Mouse (Mus musculus) frontal cortex, adult 2 months (tissue): Measurements from ENCODE around the gene Sema6c. TPM values are rescaled to one million over a fixed set of nuclear protein-coding genes. Genes with fewer than 3 reads are reported as not detected.
A peak's percentile ranks its signal among the peaks of the same experiment; 100 is the strongest.

Source experiments
- DNase-seq, 2 experiments: peaks; one replicate each; pipeline ENCODE4 v3.0.0; 2022; ENCODE audit warnings: low spot score in 1 of 2; ENCODE audit errors: extremely low spot score in 1 of 2
- polyA plus RNA-seq: library from polyadenylated mRNA; depleted of rRNA; stranded (reverse); fragments of >200 nt; gene quantifications from 2 replicates; pipeline ENCODE4 v1.2.3, GENCODE M21; 2012

The Sema6c gene
- polyA plus RNA-seq, 1 experiment = 34.6 TPM

DNA sequence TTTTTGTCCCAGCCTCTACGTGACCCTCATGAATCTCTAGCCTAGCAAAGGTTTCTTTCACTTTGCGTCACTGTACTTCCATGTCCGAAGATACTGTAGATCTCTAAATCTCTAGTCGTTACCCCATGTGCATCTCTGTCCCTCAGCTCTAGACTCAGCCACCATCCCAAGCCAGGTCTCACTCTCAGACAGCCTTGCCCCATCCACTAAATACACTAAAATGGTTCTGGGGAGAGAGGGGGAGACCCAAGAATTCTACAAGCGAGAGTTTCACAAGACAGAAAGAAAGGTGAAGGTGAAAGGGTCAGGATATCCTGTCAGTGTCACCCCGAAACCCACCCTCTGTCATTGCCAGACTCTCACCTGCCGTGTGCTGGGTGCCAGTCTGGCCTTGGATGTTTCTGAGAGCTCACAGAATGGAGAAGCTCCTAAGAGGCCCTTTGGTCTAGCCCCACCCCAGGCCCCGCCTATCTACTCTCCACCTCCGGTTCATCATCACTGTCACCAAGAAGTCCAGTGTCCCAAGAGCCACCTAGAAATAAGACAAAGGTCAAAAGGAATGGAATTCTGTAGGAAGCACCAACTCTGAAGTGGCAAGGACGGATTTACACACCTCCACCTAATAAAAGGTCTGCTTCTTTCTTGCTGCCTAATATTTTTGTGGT lies 18.2 kb upstream of the Sema6c start, which contains the start of gene Tnfaip8l2:
TSS of gene Tnfaip8l2 (minus strand) at position 409 of the 665 bp plus-strand sequence.
- DNase-seq = peak in 1 of 2 experiments; percentile 22

DNA sequence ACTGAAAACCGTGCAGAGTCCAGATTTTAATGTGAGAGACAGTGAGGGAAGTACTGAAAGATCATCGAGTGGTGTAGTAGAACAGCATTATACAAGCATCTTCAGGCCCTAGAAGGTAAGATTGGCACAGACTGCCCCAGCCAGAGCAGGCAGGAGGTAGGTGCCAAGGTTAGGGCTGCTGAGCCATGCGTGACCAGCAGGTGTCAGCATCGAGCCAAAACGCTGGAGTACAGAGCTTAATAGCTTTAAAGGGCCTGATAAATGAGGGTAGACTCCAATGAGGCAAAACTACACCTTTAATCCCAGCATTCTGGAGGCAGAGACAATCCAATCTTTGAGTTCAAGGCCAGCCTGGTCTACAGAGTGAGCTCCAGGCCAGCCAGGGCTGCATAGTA lies 17.6 kb upstream of the Sema6c start:
- peak; percentile 58 to 94 for DNase-seq

DNA sequence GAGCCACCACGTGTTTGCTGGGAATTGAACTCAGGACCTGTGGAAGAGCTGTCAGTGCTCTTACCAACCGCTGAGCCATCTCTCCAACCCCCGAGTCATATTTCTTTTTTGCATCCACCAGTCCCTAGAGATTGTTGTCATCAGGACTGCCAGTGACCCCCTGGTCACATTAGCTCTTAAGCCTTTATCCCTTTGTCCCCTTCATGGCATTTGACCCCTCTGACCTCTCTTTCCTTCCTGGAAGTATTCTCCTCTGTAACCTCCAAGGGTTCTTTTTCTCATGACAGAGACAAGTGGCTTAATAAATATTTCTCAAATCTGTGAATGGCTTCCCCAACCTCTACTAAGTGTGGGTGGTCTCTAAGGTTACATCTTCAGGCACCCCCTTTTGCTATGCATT lies 12.3 kb upstream of the Sema6c start:
- DNase-seq = no peak

DNA sequence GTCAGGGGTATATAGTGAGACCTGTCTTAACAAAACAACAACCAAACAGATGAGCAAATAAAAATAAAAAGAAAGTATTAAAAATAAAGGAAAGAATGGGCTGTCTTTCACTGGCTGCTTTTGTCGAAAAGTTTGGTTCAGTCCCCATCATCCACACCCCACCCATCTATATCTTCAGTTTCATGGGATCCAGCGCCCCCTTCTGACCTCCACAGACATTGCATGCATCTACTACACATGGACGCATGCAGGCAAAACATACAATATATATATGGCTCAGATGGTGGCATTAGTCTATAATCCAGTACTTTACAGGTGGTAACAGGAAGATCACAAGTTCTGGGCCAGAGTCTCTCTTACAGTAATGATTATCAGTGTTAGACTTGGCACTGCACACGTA lies 6.4 kb upstream of the Sema6c start:
- DNase-seq = peak in 1 of 2 experiments; percentile 56

DNA sequence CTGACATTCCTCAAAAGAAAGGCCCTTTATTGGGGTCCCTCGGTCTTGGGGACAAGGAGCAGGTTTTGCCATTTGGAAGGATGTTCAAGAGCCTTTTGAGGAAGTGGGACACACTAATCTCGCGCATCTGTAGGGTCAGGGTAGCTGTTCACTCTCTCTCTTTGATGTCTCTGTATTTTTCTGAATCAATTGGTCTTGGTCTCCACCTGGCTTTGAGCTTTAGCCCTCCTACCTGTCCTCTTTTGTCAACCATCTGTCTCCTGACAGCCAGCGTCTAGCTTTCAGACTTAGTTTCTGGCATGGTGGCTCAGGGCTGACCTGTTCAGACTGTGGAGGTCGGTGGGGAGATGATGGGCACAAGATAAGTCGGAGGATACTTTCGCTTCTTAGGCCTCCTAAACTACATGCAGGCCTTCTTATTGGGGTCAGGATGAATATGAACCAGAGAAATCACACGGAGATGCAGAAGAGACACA lies 708 bp upstream of the Sema6c start:
- DNase-seq = no peak

DNA sequence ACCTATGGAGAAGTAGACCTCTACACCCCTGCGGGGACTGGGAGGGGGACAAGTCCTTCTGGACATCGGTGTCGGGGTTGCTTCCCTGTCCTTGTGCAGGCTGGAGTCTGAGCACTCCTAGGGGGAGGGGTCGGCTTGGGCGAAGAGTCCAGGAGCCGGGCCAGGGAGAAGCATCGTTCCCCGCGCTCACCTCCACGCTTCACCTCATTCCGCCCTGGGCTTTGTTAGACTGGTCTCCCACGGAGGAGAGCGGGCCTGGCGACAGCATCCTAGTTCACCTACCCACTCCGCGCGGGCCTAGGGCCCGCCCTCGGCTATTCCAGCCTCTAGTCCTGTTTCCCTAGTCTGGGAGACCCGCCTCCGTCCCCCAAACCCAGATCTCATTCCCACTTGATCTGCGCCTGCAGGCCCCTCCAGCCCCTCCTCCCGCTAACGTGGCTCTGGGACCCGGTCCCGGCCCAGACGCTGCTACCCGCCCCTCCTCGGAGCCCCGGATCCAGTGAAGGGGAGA lies 839 bp downstream of the Sema6c start:
- DNase-seq = no peak

DNA sequence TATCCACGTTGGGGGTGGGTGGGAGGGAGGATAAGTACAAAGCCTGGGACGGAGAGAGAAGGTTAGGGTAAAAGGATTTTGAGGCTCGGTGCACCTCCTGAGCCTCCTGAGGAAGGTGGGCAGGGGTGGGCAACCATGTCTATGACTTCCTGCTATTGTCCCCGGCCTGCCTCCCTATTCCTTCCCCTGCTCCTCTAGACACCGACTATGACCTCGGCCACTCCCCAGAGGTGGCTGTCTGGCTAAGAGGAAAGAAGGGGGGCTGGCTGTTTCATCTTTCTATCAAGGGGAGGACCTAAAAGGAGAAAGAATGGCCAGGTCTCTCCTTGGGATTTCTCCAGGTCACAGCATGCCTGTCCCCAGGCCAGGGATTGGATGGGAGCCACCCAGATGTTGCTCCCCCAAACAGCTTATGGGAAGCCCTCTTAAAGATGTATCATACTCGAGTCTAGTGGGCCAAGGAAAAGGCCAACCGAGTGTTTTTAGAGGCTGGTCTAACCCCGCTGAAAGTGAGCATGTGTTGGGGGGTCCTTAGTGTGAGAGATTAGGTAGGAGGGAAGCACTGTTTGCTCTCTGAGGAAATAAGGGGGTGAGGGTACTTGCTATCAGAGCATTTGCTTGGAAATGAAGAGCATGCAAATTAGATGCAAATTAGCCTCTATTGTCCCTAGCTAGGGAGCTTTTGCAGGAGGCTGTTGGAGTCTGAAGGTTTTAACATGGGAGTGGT lies 1.5 kb downstream of the Sema6c start:
- DNase-seq = no peak

DNA sequence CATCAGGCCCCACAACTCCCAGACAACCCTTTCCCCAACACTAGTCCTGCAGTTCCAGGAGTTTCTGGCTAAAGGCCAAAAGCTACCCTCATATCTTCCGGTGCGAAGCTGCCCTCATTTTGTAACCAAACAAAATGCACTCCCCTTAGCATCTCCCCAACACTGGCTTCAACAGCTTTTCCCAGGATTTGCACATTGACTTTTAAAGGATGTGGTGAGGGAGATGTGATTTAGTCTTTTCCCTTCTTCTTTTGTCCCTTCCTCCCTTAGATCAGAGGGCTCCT lies 2.0 kb downstream of the Sema6c start:
- DNase-seq = no peak

DNA sequence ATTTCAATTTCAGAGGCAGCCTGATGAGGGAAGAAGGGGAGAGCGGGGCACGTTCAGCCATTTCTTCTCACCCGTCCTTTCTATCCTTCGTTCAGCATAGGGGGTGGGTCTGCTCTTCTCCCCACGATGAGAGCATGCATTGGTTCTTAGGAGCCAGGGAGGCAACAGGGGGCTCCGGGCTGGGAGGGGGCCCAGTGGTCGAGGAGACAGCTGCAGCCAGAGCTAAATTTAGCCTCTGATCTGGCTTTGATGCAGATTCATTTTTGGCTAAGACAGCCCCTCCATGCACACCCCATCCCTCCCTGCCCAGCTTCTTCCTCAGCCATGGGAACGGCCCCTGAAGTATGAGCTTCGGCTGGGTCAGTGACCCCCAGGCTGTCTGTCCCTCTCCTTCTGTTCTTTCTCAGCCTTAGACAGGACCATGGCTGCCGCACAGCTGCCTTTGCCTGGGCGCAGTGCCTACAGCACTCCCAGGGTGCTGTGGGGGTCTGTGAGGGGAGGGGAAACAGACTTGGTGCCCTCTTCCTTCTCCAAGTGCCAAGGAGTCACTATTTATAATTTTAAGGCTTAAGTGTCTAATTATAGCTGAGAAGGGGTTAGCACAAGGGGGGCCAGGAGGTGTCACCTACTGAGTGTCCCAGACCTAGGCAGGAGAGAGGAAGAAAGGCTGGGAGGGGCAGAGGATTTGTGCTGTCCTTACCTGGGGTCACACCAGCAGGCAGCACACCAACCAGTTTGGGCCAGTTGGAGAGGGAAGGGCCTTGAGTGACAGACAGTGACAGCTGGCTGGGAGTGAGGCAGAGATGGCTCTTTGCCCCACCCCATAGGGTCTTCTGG lies 3.4 kb downstream of the Sema6c start:
- DNase-seq = no peak

DNA sequence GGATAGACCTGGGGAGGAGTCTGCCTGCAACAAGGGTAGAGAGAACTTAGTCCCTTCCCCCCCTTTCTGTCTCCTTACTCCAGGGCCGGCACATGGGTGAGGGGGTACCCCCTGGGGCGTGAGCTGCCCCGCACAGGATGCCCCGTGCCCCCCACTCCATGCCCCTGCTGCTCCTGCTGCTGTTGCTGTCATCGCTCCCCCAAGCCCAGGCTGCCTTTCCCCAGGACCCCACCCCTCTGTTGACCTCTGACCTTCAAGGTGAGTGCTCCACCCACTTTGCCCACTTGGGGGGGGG lies 3.9 kb downstream of the Sema6c start:
- DNase-seq = no peak

DNA sequence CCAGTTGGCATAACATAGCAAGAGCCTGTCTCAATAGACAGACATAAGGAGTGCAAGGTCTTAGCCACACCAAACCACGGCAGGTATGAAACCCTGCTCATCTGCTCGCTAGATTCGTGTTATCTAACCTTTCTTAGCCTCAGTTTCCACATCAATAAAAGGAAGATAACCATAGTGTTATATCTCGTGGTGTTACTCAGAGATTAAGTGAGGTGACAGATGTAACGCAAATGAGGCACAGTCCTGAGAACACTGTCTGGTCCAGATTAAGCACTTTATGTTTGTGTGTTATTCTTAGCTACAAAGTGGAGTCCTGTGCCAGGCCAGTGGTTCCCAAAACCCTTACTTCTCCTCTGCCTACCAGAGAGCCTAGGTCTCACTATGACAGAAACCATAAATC lies 4.6 kb downstream of the Sema6c start:
- DNase-seq = no peak

DNA sequence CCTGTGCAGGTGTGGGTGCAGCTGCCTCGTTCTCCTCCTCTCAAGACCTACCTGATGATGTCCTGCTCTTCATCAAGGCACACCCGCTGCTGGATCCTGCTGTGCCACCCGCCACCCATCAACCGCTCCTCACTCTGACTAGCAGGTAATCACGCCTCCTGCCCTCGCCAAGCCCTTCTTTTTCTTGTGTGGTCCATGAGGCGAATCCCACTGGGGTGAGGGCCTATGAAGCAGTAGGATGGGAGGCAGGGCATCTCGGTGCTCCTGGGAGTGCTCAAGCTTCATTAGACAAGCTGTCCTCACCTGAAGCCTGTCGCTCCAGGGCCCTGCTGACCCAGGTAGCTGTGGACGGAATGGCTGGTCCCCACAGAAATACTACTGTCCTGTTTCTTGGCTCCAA lies 9.7 kb downstream of the Sema6c start:
- DNase-seq = no peak

DNA sequence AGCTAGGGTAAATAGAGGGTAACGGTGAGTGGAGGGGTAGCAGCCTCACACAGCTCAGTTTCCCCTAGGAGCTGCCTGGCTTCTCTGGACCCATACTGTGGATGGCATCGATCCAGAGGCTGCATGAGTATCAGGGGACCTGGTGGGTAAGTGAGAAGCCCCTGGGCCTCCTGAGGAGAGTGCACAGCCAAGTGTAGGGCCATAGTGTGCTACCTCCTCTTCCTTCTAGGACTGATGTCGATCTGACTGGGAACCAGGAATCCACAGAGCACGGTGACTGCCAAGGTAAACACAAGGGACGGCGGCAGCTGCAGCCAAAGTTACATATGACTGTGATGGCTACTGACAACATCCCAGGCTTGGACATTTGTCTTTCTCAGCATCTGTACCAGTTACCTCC lies 10.8 kb downstream of the Sema6c start:
- DNase-seq = no peak

DNA sequence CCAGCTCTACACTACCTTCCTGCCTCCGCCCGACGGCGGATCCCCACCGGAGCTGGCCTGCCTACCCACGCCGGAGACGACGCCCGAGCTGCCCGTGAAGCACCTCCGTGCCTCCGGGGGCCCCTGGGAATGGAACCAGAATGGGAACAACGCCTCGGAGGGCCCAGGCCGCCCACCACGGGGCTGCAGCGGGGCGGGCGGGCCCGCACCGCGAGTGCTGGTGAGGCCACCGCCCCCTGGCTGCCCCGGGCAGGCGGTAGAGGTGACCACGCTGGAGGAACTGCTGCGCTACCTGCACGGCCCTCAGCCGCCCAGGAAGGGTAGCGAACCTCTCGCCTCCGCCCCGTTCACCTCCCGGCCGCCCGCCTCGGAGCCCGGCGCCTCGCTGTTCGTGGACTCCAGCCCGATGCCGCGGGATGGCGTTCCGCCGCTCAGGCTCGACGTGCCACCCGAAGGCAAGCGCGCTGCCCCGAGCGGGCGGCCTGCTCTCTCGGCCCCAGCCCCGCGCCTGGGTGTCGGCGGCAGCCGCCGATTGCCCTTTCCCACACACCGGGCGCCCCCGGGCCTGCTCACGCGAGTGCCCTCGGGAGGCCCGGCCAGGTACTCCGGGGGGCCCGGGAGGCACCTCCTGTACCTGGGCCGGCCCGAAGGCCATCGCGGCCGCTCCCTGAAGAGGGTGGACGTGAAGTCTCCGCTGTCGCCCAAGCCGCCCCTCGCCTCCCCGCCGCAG lies 12.4 kb downstream of the Sema6c start:
- no peak for DNase-seq

DNA sequence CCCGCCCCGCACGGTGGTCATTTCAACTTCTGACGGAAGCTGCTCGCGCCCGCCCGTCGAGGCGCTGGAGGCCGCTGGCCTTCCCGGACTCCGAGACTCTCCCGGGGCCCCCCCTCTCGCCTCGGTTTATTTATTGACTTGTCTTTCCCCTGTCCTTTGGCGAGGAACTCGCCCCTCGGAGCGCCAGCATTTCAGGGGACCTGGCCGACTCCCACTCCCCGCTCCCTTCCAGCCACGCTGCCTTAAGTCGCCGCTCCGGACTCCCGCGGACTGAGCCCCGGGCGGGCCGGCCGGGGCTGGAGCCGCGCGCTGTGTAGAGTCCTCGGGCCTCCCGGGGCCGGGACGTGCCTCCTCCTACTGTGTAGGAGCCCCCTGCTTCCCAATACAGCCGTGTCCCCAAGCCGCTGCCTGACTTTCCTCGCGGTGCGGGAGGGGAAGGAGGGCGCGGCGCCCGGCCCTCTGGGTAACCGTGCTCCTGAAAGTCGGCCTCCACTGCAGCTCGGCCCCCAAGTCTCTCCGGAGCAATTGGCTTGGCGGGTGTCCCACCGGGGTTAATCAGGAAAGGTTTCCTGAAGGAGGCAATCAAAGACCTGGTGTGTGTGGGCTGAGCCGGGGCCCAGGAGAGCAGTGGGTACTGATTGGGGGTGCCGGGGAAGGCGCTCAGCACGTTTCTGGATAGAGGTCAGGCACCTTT lies 13.1 kb downstream of the Sema6c start:
- DNase-seq = no peak

DNA sequence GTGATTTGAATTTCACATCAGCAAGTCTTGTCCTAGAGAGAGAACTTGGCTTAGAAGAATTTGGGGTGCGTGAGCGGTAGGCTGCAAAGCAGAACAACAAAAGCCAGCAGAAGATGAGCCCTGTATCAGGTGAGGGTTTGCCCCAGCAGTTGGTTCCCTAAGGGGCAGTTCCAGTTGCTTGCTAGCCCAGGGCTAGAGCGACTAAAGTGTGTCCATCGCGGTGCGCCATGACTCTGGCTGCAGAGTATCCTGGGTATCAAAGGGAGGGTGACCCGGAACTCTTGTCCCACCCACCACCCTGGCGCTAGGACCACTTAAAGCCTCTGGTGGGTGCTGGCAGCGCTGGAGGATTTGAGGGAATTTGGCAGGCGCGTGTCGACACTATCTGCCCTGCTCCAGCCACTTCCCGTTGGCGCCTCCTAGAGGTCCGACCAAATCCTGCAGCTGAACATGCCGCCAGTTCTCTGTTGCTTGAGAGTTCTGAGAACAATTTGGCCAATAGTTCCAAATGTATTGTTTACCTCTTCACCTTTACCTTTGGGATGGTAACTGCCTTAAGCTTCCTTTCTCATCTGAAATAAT lies 13.8 kb downstream of the Sema6c start:
- peak in 1 of 2 experiments; percentile 86 for DNase-seq

DNA sequence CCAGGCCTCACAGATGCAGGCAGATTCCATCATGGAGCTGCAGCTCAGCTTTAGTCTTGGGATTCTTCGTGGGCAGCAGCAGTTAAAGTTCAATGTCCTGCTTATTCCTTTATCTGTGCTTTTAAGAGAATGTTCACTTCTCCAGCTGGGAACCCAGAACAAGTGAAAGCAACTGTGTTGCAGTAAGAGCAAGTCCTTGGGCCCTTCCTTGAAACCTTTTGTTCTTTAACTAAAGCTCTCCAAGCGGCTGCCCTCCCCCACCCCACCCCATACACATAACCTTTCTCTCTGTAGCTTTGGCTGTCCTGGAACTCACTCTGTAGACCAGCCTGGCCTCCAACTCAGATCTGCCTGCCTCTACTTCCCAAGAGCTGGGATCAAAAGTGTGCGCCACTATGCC lies 16.2 kb downstream of the Sema6c start:
- DNase-seq = no peak

DNA sequence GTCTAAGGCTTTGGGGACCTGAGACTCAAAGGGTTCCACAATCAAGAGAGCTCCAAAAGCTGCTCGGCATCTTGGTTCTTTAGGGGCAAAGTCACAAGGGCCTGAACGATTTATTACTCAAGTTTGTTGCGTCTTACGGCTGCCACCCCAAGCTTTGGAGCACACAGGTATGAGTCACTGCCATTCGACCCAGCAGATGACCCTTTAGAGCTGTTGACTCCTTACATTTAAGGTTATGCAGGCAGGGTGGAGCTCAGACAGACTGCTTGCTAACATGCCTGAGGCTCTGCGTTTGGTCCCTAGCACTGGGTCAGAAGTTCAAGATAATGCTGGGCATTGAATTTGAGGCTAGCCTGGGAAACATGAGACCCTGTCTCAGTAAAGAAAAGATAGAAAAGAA lies 17.3 kb downstream of the Sema6c start:
- no peak for DNase-seq

DNA sequence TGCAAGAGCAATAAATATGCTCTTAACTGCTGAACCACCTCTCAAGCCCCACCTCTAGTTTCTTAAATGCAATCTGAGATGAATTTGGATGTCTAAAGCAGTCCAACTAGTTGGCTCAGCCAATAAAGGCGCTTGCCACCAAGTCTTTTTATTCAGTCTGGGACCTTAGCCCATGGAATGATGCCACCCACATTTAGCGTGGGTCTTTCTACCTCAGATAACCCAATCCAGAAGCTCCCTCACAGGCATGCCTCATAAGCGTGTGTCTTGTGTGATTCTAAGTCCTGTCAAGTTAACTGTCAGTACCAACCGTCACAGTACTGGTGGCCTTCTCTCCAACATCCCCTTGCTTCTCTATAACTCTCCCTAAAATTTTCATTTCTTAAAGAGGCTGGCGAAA lies 18.7 kb downstream of the Sema6c start:
- peak in 1 of 2 experiments; percentile 45 for DNase-seq

DNA sequence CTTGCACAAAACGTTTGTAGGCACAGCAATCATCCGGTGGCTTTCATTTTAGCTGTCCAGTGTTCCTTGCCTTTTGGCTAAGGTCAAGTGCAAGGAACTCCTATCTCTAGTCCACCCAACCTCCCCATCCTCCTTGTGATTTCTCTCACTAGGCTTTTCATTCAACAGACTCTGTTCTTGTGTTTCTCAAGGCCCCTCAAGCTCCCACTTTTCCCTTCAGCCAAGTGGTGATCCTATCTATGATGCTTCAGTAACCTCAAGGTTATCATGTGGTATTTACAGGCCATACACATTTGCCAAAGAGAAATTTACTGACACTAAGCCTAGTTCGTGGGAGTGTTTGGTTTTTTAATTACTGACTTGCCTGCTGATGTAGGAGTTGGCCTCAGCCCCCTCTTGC lies 19.6 kb downstream of the Sema6c start:
- no peak for DNase-seq
